Mouse (Mus musculus): ENCODE measurements around the gene Slc27a1.

Gene Slc27a1

GRCm38 (mm10) chr8:71586891-71587290 is 18.2 kb downstream of the Slc27a1 start:
- peak in 1 of 2 experiments; percentile 46 for DNase-seq (ENCODE audit: low spot score in 2 of 2)

GRCm38 (mm10) chr8:71588762-71589161 is 20.1 kb downstream of the Slc27a1 start:
- no peak for DNase-seq (ENCODE audit: low spot score in 2 of 2)

- DNase-seq (ENCODE audit: low spot score in 2 of 2): no peak
These were observed 22.3 kb downstream of the Slc27a1 start for GRCm38 (mm10) chr8:71591017-71591416.

- peak; percentile 95 to 96 for DNase-seq (ENCODE audit: low spot score in 2 of 2)
These were observed 23.0 kb downstream of the Slc27a1 start, which contains the start of gene Pgls for GRCm38 (mm10) chr8:71591471-71592373. Gene Pgls (plus strand): TSS chr8:71592176.

- peak; percentile 77 to 79 for DNase-seq (ENCODE audit: low spot score in 2 of 2)
These were observed 23.9 kb downstream of the Slc27a1 start for GRCm38 (mm10) chr8:71592374-71593170.

- no peak for DNase-seq (ENCODE audit: low spot score in 2 of 2)
These were observed 25.1 kb downstream of the Slc27a1 start for GRCm38 (mm10) chr8:71593556-71594323.

- DNase-seq (ENCODE audit: low spot score in 2 of 2): no peak
These were observed 25.6 kb downstream of the Slc27a1 start for GRCm38 (mm10) chr8:71594324-71594722.

GRCm38 (mm10) chr8:71595862-71596261 is 27.2 kb downstream of the Slc27a1 start:
- peak; percentile 87 for DNase-seq (ENCODE audit: low spot score in 2 of 2)

GRCm38 (mm10) chr8:71596384-71596783 is 27.7 kb downstream of the Slc27a1 start:
- DNase-seq (ENCODE audit: low spot score in 2 of 2): peak in 1 of 2 experiments; percentile 34

GRCm38 (mm10) chr8:71596798-71597197 is 28.1 kb downstream of the Slc27a1 start:
- peak; percentile 87 to 89 for DNase-seq (ENCODE audit: low spot score in 2 of 2)

GRCm38 (mm10) chr8:71597451-71597850 is 28.8 kb downstream of the Slc27a1 start, which contains the start of gene Fam129c:
Gene Fam129c (plus strand): TSS chr8:71597648.
- DNase-seq (ENCODE audit: low spot score in 2 of 2): peak; percentile 83

- no peak for DNase-seq (ENCODE audit: low spot score in 2 of 2)
These were observed 29.7 kb downstream of the Slc27a1 start for GRCm38 (mm10) chr8:71598375-71598774.

GRCm38 (mm10) chr8:71598841-71599240 is 30.2 kb downstream of the Slc27a1 start:
- no peak for DNase-seq (ENCODE audit: low spot score in 2 of 2)

GRCm38 (mm10) chr8:71601939-71602665 is 33.4 kb downstream of the Slc27a1 start:
- peak; percentile 54 to 56 for DNase-seq (ENCODE audit: low spot score in 2 of 2)

- DNase-seq (ENCODE audit: low spot score in 2 of 2): peak in 1 of 2 experiments; percentile 33
These were observed 34.1 kb downstream of the Slc27a1 start for GRCm38 (mm10) chr8:71602666-71603334.

GRCm38 (mm10) chr8:71604021-71604420 is 35.3 kb downstream of the Slc27a1 start:
- DNase-seq (ENCODE audit: low spot score in 2 of 2): no peak

GRCm38 (mm10) chr8:71610822-71611651 is 42.4 kb downstream of the Slc27a1 start, which contains the start of gene Colgalt1:
Gene Colgalt1 (plus strand): TSS chr8:71610998.
- DNase-seq (ENCODE audit: low spot score in 2 of 2): peak; percentile 98 to 99

- DNase-seq (ENCODE audit: low spot score in 2 of 2): no peak
These were observed 43.5 kb downstream of the Slc27a1 start for GRCm38 (mm10) chr8:71612141-71612540.

- DNase-seq (ENCODE audit: low spot score in 2 of 2): peak; percentile 52 to 58
These were observed 44.7 kb downstream of the Slc27a1 start for GRCm38 (mm10) chr8:71613418-71613817.
